Mouse (Mus musculus) CD4-positive, CD25-positive, alpha-beta regulatory T cell, adult 4 months (primary cell): ENCODE measurements around the gene Ctdnep1. TPM values are rescaled to one million over a fixed set of nuclear protein-coding genes. Genes with fewer than 3 reads are reported as not detected.
"Not testable (repeated sequence)": the region's sequence is repeated elsewhere in the genome, so short reads cannot be mapped to it uniquely, and the experiment has no call there.

Source experiments
- ATAC-seq: one replicate; pipeline ENCODE4 v1.8.0; 2017
- polyA plus RNA-seq, 2 experiments: library from polyadenylated mRNA; unstranded; fragments of 100-300 nt; shearing (Covaris generic); gene quantifications; one replicate each; pipeline ENCODE4 v1.2.1; 2017

The Ctdnep1 gene
- polyA plus RNA-seq, 2 experiments from 2014 or later: 21.1 to 25.4 TPM

- no peak for ATAC-seq
Observed at GRCm38 (mm10) chr11:69952274-69952673, 28.7 kb upstream of the Ctdnep1 start.

GRCm38 (mm10) chr11:69953267-69953915 lies 27.6 kb upstream of the Ctdnep1 start:
- no peak for ATAC-seq

GRCm38 (mm10) chr11:69955618-69956017 lies 25.3 kb upstream of the Ctdnep1 start:
- ATAC-seq: not testable (repeated sequence)

GRCm38 (mm10) chr11:69956218-69956617 lies 24.7 kb upstream of the Ctdnep1 start:
- no peak for ATAC-seq

GRCm38 (mm10) chr11:69960616-69961015 lies 20.3 kb upstream of the Ctdnep1 start:
- ATAC-seq: no peak

- no peak for ATAC-seq
Observed at GRCm38 (mm10) chr11:69961841-69962240, 19.1 kb upstream of the Ctdnep1 start.

GRCm38 (mm10) chr11:69964650-69965270 lies 16.2 kb upstream of the Ctdnep1 start, which contains the start of gene Cldn7:
Gene Cldn7 (plus strand): TSS chr11:69964779.
- ATAC-seq: no peak

- no peak for ATAC-seq
Observed at GRCm38 (mm10) chr11:69965271-69966005, 15.5 kb upstream of the Ctdnep1 start.

- ATAC-seq: no peak
Observed at GRCm38 (mm10) chr11:69966006-69966859, 14.7 kb upstream of the Ctdnep1 start.

- no peak for ATAC-seq
Observed at GRCm38 (mm10) chr11:69966860-69967517, 14.0 kb upstream of the Ctdnep1 start.

GRCm38 (mm10) chr11:69968793-69969192 lies 12.2 kb upstream of the Ctdnep1 start:
- no peak for ATAC-seq

GRCm38 (mm10) chr11:69970222-69970621 lies 10.7 kb upstream of the Ctdnep1 start:
- ATAC-seq: no peak

GRCm38 (mm10) chr11:69970775-69971174 lies 10.2 kb upstream of the Ctdnep1 start:
- no peak for ATAC-seq

- ATAC-seq: no peak
Observed at GRCm38 (mm10) chr11:69974907-69975306, 6.0 kb upstream of the Ctdnep1 start.

- ATAC-seq: no peak
Observed at GRCm38 (mm10) chr11:69976271-69976670, 4.7 kb upstream of the Ctdnep1 start.

GRCm38 (mm10) chr11:69979827-69980195 lies 1.1 kb upstream of the Ctdnep1 start:
- peak; percentile 3 for ATAC-seq

GRCm38 (mm10) chr11:69980196-69981140 lies 488 bp upstream of the Ctdnep1 start:
- peak; percentile 80 for ATAC-seq

GRCm38 (mm10) chr11:69982225-69982624 lies 1.3 kb downstream of the Ctdnep1 start, which contains the start of gene Elp5:
Gene Elp5 (minus strand): TSS chr11:69982517.
- no peak for ATAC-seq

- no peak for ATAC-seq
Observed at GRCm38 (mm10) chr11:69982877-69983276, 1.9 kb downstream of the Ctdnep1 start.

- ATAC-seq: no peak
Observed at GRCm38 (mm10) chr11:69983377-69983776, 2.4 kb downstream of the Ctdnep1 start.

GRCm38 (mm10) chr11:69984431-69984830 lies 3.5 kb downstream of the Ctdnep1 start:
- ATAC-seq: no peak
